Mouse (Mus musculus) cerebellum, adult 8-10 months (tissue): ENCODE results near the gene Wdr45.

Experiments used
- DNase-seq: peaks from one replicate; pipeline ENCODE4 v3.0.0; 2022

Gene Wdr45

DNA sequence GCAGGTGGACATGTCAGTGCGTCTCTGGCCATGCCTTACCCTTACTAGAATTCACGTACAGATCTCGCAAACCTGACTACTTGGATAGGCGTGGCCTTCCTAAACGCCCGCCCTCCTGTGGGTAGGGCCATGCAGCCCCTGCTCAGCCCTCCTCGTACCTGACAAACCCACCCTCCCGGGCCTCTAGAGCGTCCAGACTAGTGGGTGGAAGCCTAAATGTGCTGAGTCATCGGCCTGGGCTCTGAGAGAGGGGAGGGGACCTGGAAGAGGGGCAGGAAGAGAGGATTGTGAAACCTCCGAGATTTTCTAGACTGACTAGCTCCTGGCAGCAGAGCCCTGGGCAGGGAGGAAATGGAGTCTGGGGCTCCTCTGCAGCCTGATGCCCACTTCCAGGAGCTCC is 51.6 kb downstream of the Wdr45 start:
- DNase-seq = no peak

DNA sequence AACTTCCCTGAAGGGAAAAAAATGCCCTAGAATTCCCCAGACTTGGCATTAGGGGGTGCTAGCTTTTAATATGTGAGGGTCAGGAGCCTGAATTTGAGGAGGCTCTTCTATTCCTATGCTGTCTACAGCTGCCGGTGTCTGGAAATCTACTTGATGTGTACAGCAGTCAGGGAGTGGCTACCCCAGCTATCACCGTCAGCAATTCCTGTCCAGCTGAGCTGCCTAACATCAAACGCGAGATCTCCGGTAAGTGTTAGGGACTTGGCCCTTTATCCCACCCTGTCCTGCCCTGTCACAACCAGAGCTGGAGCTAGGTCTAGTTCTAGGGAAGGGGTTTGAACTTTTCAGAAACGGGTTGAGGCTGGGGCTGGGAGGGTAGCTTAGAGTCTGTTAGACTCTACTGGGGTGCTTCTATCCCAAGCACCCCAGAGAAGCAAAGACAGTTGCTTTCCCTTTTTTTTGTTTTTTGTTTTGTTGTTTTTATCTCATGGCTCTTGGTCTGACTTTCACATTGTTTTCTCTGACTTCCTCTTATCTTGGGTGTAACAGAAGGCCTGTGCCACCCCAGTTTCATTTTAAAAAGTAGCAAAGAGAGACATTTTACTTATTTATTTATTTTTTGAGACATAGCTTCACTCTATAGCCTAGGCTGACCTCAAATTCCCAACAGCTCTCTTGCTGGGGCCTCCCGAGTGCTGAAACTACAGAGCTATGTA is 55.3 kb downstream of the Wdr45 start:
- no peak for DNase-seq

DNA sequence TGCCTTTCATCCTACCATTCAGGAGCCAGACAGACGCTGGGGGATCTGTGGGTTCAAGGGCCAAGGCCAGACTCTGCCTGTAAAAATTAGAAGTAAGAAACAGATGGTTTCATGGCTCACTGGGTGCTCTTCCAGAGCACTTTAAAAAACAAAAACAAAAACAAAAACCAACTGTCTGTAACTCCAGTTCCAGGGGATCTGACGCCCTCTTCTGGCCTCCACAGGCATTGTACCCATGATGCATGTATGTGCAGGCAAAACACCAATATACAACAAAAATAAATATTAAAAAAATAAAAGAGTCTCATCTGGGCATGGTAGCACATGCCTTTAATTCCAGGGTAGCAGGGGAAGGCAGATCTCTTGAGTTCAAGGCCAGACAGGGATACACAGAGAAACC is 58.6 kb downstream of the Wdr45 start:
- no peak for DNase-seq

DNA sequence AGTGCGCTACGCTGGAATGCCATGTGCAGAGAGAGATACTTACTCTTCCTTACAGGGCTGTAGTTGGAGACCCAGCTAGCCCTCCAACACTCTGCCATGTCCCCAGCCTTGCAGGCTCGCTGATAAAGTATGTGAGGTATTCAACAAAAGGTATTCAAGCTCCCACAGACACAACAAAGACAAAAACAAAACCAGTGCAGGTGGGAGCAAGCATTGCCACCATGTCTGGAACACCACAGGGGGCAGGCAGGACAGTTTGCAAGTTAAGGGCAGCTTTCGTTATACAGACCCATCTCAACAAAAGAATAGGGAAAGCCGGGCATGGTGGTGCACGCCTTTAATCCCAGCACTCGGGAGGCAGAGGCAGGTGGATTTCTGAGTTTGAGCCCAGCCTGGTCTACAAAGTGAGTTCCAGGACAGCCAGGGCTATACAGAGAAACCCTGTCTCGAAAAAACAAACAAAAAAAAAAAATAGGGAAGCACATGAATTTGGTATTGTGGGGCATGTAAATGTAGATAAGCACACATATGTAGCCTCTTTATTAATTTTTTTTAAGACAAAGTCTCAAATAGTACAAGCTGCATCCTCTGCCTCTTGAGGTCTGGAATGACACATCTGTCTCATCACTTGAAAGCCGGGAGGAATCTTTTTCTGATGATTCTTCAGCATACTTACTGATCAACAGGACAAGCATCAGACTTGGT is 61.5 kb downstream of the Wdr45 start:
- no peak for DNase-seq

DNA sequence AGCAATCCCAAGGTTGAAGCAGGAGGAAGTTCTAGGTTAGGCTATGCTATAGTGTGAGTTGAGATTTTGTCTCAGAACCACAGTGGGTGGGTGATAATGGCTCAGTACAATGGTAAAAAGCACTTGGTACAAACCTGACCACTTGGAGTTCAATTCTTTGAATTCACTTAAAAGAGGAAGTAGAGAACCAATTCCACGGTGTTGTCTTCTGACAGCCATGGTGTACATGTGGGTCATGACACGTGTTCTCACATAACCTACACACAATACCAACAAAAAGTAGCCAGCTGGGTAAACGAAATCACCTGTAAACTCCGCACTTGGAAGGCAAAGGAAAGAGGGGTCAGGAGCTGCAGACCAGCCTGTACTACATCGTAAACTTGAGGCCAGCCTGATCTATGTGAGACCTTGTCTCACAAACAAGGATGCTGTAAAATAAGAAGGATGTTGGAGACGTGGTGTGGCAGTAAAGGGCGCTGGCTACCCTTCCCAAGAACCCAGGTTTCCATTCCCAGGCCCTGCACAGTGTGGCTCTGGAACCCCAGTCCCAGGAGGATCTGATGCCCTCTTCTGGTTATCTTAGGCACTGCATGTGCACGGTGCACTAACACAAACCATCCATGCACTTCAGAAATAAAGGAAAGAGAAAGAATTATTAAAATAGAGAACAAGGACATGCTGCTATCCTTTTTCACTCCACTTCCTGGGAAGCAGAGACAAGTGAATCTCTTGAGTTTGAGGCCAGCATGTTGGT is 62.4 kb downstream of the Wdr45 start:
- DNase-seq = peak; percentile 58
